Mouse (Mus musculus) heart, embryonic 14.5 days (tissue): Measurements from ENCODE around the gene Slc9a9. TPM values are rescaled to one million over a fixed set of nuclear protein-coding genes. Genes with fewer than 3 reads are reported as not detected.
"Not testable (repeated sequence)": the region's sequence is repeated elsewhere in the genome, so short reads cannot be mapped to it uniquely, and the experiment has no call there.

Experiments
- ATAC-seq: fragments of 200-750 bp; cut with Nextera tagmentation; 2 replicates; pipeline ENCODE4 v1.8.0; 2017; ENCODE audit warnings: low read depth, moderate TSS enrichment; ENCODE audit not compliant: insufficient number of reproducible peaks, insufficient read depth, low FRiP score
- H3K27ac ChIP-seq, 2 experiments: fragments of 200-500 bp in 1 of 2; fragments of 300-500 bp in 1 of 2; sonication (generic) in 1 of 2; replicated peaks in 1 of 2; 2 replicates each; pipeline ENCODE4 v1.5.1; 2012 to 2014; ENCODE audit warnings: low read depth in 2 of 2, low read length in 2 of 2, control low read depth in 1 of 2, mild to moderate bottlenecking in 1 of 2, mixed read lengths in 1 of 2; ENCODE audit not compliant: control insufficient read depth in 1 of 2, insufficient read depth in 1 of 2
- H3K27me3 ChIP-seq: fragments of 300-500 bp; sonication (generic); 2 replicates; pipeline ENCODE4 v1.6.1; 2014; ENCODE audit warnings: mild to moderate bottlenecking, low read length, control low read depth; ENCODE audit not compliant: control insufficient read depth, insufficient read depth
- H3K36me3 ChIP-seq: fragments of 300-500 bp; sonication (generic); 2 replicates; pipeline ENCODE4 v1.6.1; 2014; ENCODE audit warnings: mild to moderate bottlenecking, control low read depth, low read length, mixed read lengths; ENCODE audit not compliant: control insufficient read depth, insufficient read depth
- H3K4me1 ChIP-seq, 2 experiments: fragments of 200-500 bp in 1 of 2; fragments of 300-500 bp in 1 of 2; sonication (generic) in 1 of 2; 2 replicates each; pipeline ENCODE4 v1.6.1; 2012 to 2014; ENCODE audit warnings: low read length in 2 of 2, control low read depth in 1 of 2, mixed read lengths in 1 of 2; ENCODE audit not compliant: control insufficient read depth in 2 of 2, insufficient read depth in 2 of 2
- H3K4me2 ChIP-seq: fragments of 300-500 bp; sonication (generic); 2 replicates; pipeline ENCODE4 v1.6.1; 2014; ENCODE audit warnings: mild to moderate bottlenecking, low read length
- H3K4me3 ChIP-seq, 2 experiments: fragments of 200-500 bp in 1 of 2; fragments of 300-500 bp in 1 of 2; sonication (generic) in 1 of 2; 2 replicates each; pipeline ENCODE4 v1.5.1; 2012 to 2014; ENCODE audit warnings: low read length in 2 of 2, mild to moderate bottlenecking in 2 of 2, control low read depth in 1 of 2, low read depth in 1 of 2, moderate library complexity in 1 of 2; ENCODE audit not compliant: control insufficient read depth in 1 of 2, insufficient read depth in 1 of 2
- H3K9ac ChIP-seq: fragments of 300-500 bp; sonication (generic); 2 replicates; pipeline ENCODE4 v1.6.1; 2014; ENCODE audit warnings: mild to moderate bottlenecking, low read length
- H3K9me3 ChIP-seq: fragments of 300-500 bp; sonication (generic); 2 replicates; pipeline ENCODE4 v1.6.1; 2016; ENCODE audit warnings: low read length, control low read depth; ENCODE audit not compliant: control insufficient read depth
- WGBS: fragments of 180-500 bp; shearing (Covaris S2); extraction: QIAGEN DNeasy Blood & Tissue Kit; methylation state at CpG from one replicate; pipeline ENCODE4 v1.1.7; 2014; 5-methylcytosine and 5-hydroxymethylcytosine counted together
- polyA plus RNA-seq: library from polyadenylated mRNA; unstranded; fragments of >200 nt; fragmentation: Nextera tagmentation; extraction: Ambion mirVana; gene quantifications from 2 replicates; pipeline ENCODE4 v1.2.1, GENCODE M21; 2014

The Slc9a9 gene
- polyA plus RNA-seq: 3.5 and 4.7 TPM in 2 replicates

GRCm38 (mm10) chr9:94669791-94670577 is at the start of gene Slc9a9:
Gene Slc9a9, plus strand, starts transcription at chr9:94669909.
- Histone ChIP-seq H3K9ac (peak within 1 kb of the TSS; percentile 73), H3K9me3 (no peaks in the 10 kb centered on the region), H3K36me3 (no peaks in the 10 kb centered on the region), H3K27ac (peak within 1 kb of the TSS; percentile 6 to 44), H3K4me3 (peak within 1 kb of the TSS; percentile 63 to 74), H3K4me2 (peak within 1 kb of the TSS; percentile 90), H3K27me3 (no peaks in the 10 kb centered on the region), H3K4me1 (peaks cover 4 to 5% of the 10 kb centered on the region in 2 experiments; a peak in 2 of 4 replicates)
- WGBS: 1% methylated on average over 23 of the region's 23 CpGs
- 0 out of 2 replicates have a peak, but pooled peaks have one; percentile 64 for ATAC-seq

- H3K36me3 ChIP-seq: no peaks in the 10 kb centered on the region
- WGBS: 83% methylated on average over 6 of the region's 6 CpGs
- H3K27ac ChIP-seq: no peak overlapping the region
- H3K4me3 ChIP-seq: no peak overlapping the region
- ATAC-seq: no peak
- no peaks in the 10 kb centered on the region for H3K27me3 ChIP-seq
- H3K9me3 ChIP-seq: no peaks in the 10 kb centered on the region
- H3K4me2 ChIP-seq: no peak overlapping the region
- H3K4me1 ChIP-seq: peaks cover 5 to 21% of the 10 kb centered on the region in 2 experiments
- no peak overlapping the region for H3K9ac ChIP-seq
Measured at GRCm38 (mm10) chr9:94620342-94620741, 49.4 kb upstream of the Slc9a9 start.

- 90% methylated on average over 10 of the region's 10 CpGs for WGBS
- H3K9me3 ChIP-seq: no peaks in the 10 kb centered on the region
- no peak overlapping the region for H3K9ac ChIP-seq
- H3K4me2 ChIP-seq: no peak overlapping the region
- H3K4me1 ChIP-seq: peaks cover 5 to 16% of the 10 kb centered on the region in 2 experiments
- ATAC-seq: no peak
- H3K4me3 ChIP-seq: no peak overlapping the region
- H3K27ac ChIP-seq: no peak overlapping the region
- no peaks in the 10 kb centered on the region for H3K36me3 ChIP-seq
- no peaks in the 10 kb centered on the region for H3K27me3 ChIP-seq
Measured at GRCm38 (mm10) chr9:94620846-94621245, 48.9 kb upstream of the Slc9a9 start.

GRCm38 (mm10) chr9:94621902-94622301 is 47.8 kb upstream of the Slc9a9 start:
- WGBS: 37% methylated on average over 2 of the region's 2 CpGs
- H3K27me3 ChIP-seq: no peaks in the 10 kb centered on the region
- H3K27ac ChIP-seq: peak overlapping the region; percentile 37 to 46; a peak in 2 of 4 replicates
- H3K4me3 ChIP-seq: no peak overlapping the region
- peaks cover 3 to 14% of the 10 kb centered on the region in 2 experiments for H3K4me1 ChIP-seq
- no peaks in the 10 kb centered on the region for H3K36me3 ChIP-seq
- no peak for ATAC-seq
- H3K4me2 ChIP-seq: no peak overlapping the region
- H3K9me3 ChIP-seq: no peaks in the 10 kb centered on the region
- no peak overlapping the region for H3K9ac ChIP-seq

GRCm38 (mm10) chr9:94626737-94627136 is 43.0 kb upstream of the Slc9a9 start:
- no peaks in the 10 kb centered on the region; the same call in 1 of the 2 replicates for H3K9me3 ChIP-seq

GRCm38 (mm10) chr9:94628948-94629347 is 40.8 kb upstream of the Slc9a9 start:
- Histone ChIP-seq H3K4me3 (no peak overlapping the region), H3K27ac (no peak overlapping the region), H3K4me1 (no peaks in the 10 kb centered on the region), H3K4me2 (no peak overlapping the region), H3K27me3 (no peaks in the 10 kb centered on the region), H3K36me3 (no peaks in the 10 kb centered on the region), H3K9ac (no peak overlapping the region), H3K9me3 (no peaks in the 10 kb centered on the region; the same call in 1 of the 2 replicates)
- ATAC-seq: no peak
- 75% methylated on average over 3 of the region's 3 CpGs for WGBS

More at GRCm38 (mm10) chr9:94626737-94627136, 43.0 kb upstream of the Slc9a9 start:
- Histone ChIP-seq H3K27me3 (no peaks in the 10 kb centered on the region), H3K9ac (no peak overlapping the region), H3K36me3 (no peaks in the 10 kb centered on the region), H3K4me3 (no peak overlapping the region), H3K27ac (no peak overlapping the region), H3K4me1 (peaks cover 0 to 5% of the 10 kb centered on the region in 2 experiments), H3K4me2 (no peak overlapping the region)
- WGBS: 87% methylated on average over 3 of the region's 3 CpGs
- no peak for ATAC-seq

- not testable (repeated sequence) for H3K27me3 ChIP-seq, H3K4me2 ChIP-seq, ATAC-seq, H3K36me3 ChIP-seq, H3K4me1 ChIP-seq, H3K4me3 ChIP-seq, H3K9ac ChIP-seq, H3K27ac ChIP-seq, H3K9me3 ChIP-seq
- 94% methylated on average over 4 of the region's 4 CpGs for WGBS
Measured at GRCm38 (mm10) chr9:94634275-94634674, 35.4 kb upstream of the Slc9a9 start.
